Mouse (Mus musculus): ENCODE data around the gene 4930402F06Rik. TPM values are rescaled to one million over a fixed set of nuclear protein-coding genes. Genes with fewer than 3 reads are reported as not detected.
A peak's percentile ranks its signal among the peaks of the same experiment; 100 is the strongest.

4930402F06Rik gene
- polyA plus RNA-seq, 2 experiments: not detected

- no peak overlapping the region for H3K27ac ChIP-seq (replicated peaks; ENCODE audit: low read depth, low read length)
- ATAC-seq (ENCODE audit: low FRiP score, low read depth): no peak
- H3K9ac ChIP-seq (ENCODE audit: low read depth, low read length, severe bottlenecking): no peak overlapping the region
- H3K36me3 ChIP-seq (ENCODE audit: control insufficient read depth, insufficient read depth, low read length): no peaks in the 10 kb centered on the region
- H3K4me1 ChIP-seq (ENCODE audit: control insufficient read depth, insufficient read depth, low read length): no peaks in the 10 kb centered on the region; the same call in 1 of the 2 replicates
- no peak for DNase-seq (ENCODE audit: low spot score)
- no peaks in the 10 kb centered on the region for H3K27me3 ChIP-seq (ENCODE audit: control insufficient read depth, insufficient read depth, low read length)
- WGBS: 43% methylated on average over 9 of the region's 9 CpGs
- no peak overlapping the region for H3K4me3 ChIP-seq (replicated peaks; ENCODE audit: low read length)
- no peak for TF ChIP-seq POLR2A (IDR thresholded peaks at IDR 0.05; ENCODE audit: borderline replicate concordance, extremely low read depth, insufficient read depth, insufficient read length)
- 0 out of 2 replicates have a peak, but pooled peaks cover 5% of the 10 kb centered on the region for H3K9me3 ChIP-seq (ENCODE audit: control insufficient read depth, low read length)
- no peak overlapping the region for H3K4me2 ChIP-seq (replicated peaks; ENCODE audit: low read depth, low read length, severe bottlenecking)
Observed at GRCm38 (mm10) chr2:35385441-35385871, 11.5 kb downstream of the 4930402F06Rik start.

- no peak overlapping the region for H3K9ac ChIP-seq (ENCODE audit: low read depth, low read length, severe bottlenecking)
- no peak overlapping the region for H3K4me2 ChIP-seq (replicated peaks; ENCODE audit: low read depth, low read length, severe bottlenecking)
- no peak overlapping the region for H3K27ac ChIP-seq (replicated peaks; ENCODE audit: low read depth, low read length)
- no peaks in the 10 kb centered on the region for H3K4me1 ChIP-seq (ENCODE audit: control insufficient read depth, insufficient read depth, low read length)
- no peaks in the 10 kb centered on the region for H3K36me3 ChIP-seq (ENCODE audit: control insufficient read depth, insufficient read depth, low read length)
- no peak for ATAC-seq (ENCODE audit: low FRiP score, low read depth)
- no peak for DNase-seq (ENCODE audit: low spot score)
- no peak for TF ChIP-seq POLR2A (IDR thresholded peaks at IDR 0.05; ENCODE audit: borderline replicate concordance, extremely low read depth, insufficient read depth, insufficient read length)
- no peaks in the 10 kb centered on the region for H3K9me3 ChIP-seq (ENCODE audit: control insufficient read depth, low read length)
- H3K4me3 ChIP-seq (replicated peaks; ENCODE audit: low read length): no peak overlapping the region
- no peaks in the 10 kb centered on the region for H3K27me3 ChIP-seq (ENCODE audit: control insufficient read depth, insufficient read depth, low read length)
- WGBS: 73% methylated on average over 9 of the region's 9 CpGs
Observed at GRCm38 (mm10) chr2:35379306-35379705, 17.7 kb downstream of the 4930402F06Rik start.

- no peak for ATAC-seq (ENCODE audit: low FRiP score, low read depth)
- DNase-seq (ENCODE audit: low spot score): no peak
- no peaks in the 10 kb centered on the region for H3K4me1 ChIP-seq (ENCODE audit: control insufficient read depth, insufficient read depth, low read length)
- H3K27ac ChIP-seq (replicated peaks; ENCODE audit: low read depth, low read length): no peak overlapping the region
- H3K4me3 ChIP-seq (replicated peaks; ENCODE audit: low read length): no peak overlapping the region
- no peaks in the 10 kb centered on the region for H3K36me3 ChIP-seq (ENCODE audit: control insufficient read depth, insufficient read depth, low read length)
- H3K4me2 ChIP-seq (replicated peaks; ENCODE audit: low read depth, low read length, severe bottlenecking): no peak overlapping the region
- 42% methylated on average over 6 of the region's 6 CpGs for WGBS
- TF ChIP-seq POLR2A (IDR thresholded peaks at IDR 0.05; ENCODE audit: borderline replicate concordance, extremely low read depth, insufficient read depth, insufficient read length): no peak
- no peaks in the 10 kb centered on the region for H3K9me3 ChIP-seq (ENCODE audit: control insufficient read depth, low read length)
- H3K27me3 ChIP-seq (ENCODE audit: control insufficient read depth, insufficient read depth, low read length): no peaks in the 10 kb centered on the region
- H3K9ac ChIP-seq (ENCODE audit: low read depth, low read length, severe bottlenecking): no peak overlapping the region
Observed at GRCm38 (mm10) chr2:35377600-35377999, 19.4 kb downstream of the 4930402F06Rik start.

- Histone ChIP-seq H3K4me3 (replicated peaks; ENCODE audit: low read length) (no peak overlapping the region), H3K36me3 (ENCODE audit: control insufficient read depth, insufficient read depth, low read length) (no peaks in the 10 kb centered on the region), H3K9me3 (ENCODE audit: control insufficient read depth, low read length) (no peaks in the 10 kb centered on the region), H3K4me2 (replicated peaks; ENCODE audit: low read depth, low read length, severe bottlenecking) (no peak overlapping the region), H3K9ac (ENCODE audit: low read depth, low read length, severe bottlenecking) (no peak overlapping the region), H3K4me1 (ENCODE audit: control insufficient read depth, insufficient read depth, low read length) (no peaks in the 10 kb centered on the region), H3K27me3 (ENCODE audit: control insufficient read depth, insufficient read depth, low read length) (no peaks in the 10 kb centered on the region), H3K27ac (replicated peaks; ENCODE audit: low read depth, low read length) (no peak overlapping the region)
- ATAC-seq (ENCODE audit: low FRiP score, low read depth): no peak
- peak; percentile 38 for DNase-seq (ENCODE audit: low spot score)
- no peak for TF ChIP-seq POLR2A (IDR thresholded peaks at IDR 0.05; ENCODE audit: borderline replicate concordance, extremely low read depth, insufficient read depth, insufficient read length)
- 14% methylated on average over 3 of the region's 3 CpGs for WGBS
Observed at GRCm38 (mm10) chr2:35373003-35373402, 24.0 kb downstream of the 4930402F06Rik start.

- Histone ChIP-seq H3K9ac (ENCODE audit: low read depth, low read length, severe bottlenecking) (no peak overlapping the region), H3K9me3 (ENCODE audit: control insufficient read depth, low read length) (no peaks in the 10 kb centered on the region), H3K27me3 (ENCODE audit: control insufficient read depth, insufficient read depth, low read length) (no peaks in the 10 kb centered on the region), H3K27ac (replicated peaks; ENCODE audit: low read depth, low read length) (no peak overlapping the region), H3K4me3 (replicated peaks; ENCODE audit: low read length) (no peak overlapping the region), H3K4me1 (ENCODE audit: control insufficient read depth, insufficient read depth, low read length) (no peaks in the 10 kb centered on the region), H3K4me2 (replicated peaks; ENCODE audit: low read depth, low read length, severe bottlenecking) (no peak overlapping the region), H3K36me3 (ENCODE audit: control insufficient read depth, insufficient read depth, low read length) (no peaks in the 10 kb centered on the region)
- TF ChIP-seq POLR2A (IDR thresholded peaks at IDR 0.05; ENCODE audit: borderline replicate concordance, extremely low read depth, insufficient read depth, insufficient read length): no peak
- ATAC-seq (ENCODE audit: low FRiP score, low read depth): no peak
- no peak for DNase-seq (ENCODE audit: low spot score)
Observed at GRCm38 (mm10) chr2:35370686-35371085, 26.3 kb downstream of the 4930402F06Rik start.

GRCm38 (mm10) chr2:35367629-35368028 lies 29.3 kb downstream of the 4930402F06Rik start, which contains the start of gene 4930568D16Rik:
Gene 4930568D16Rik (minus strand): TSS chr2:35367729.
- no peaks in the 10 kb centered on the region for H3K36me3 ChIP-seq (ENCODE audit: control insufficient read depth, insufficient read depth, low read length)
- no peaks in the 10 kb centered on the region for H3K27me3 ChIP-seq (ENCODE audit: control insufficient read depth, insufficient read depth, low read length)
- no peak within 1 kb of the TSS for H3K9ac ChIP-seq (ENCODE audit: low read depth, low read length, severe bottlenecking)
- no peak within 1 kb of the TSS for H3K4me2 ChIP-seq (replicated peaks; ENCODE audit: low read depth, low read length, severe bottlenecking)
- 0 out of 2 replicates have a peak, but pooled peaks cover 3% of the 10 kb centered on the region for H3K9me3 ChIP-seq (ENCODE audit: control insufficient read depth, low read length)
- no peaks in the 10 kb centered on the region for H3K4me1 ChIP-seq (ENCODE audit: control insufficient read depth, insufficient read depth, low read length)
- no peak within 1 kb of the TSS for H3K4me3 ChIP-seq (replicated peaks; ENCODE audit: low read length)
- ATAC-seq (ENCODE audit: low FRiP score, low read depth) (no peak), DNase-seq (ENCODE audit: low spot score) (no peak)
- TF ChIP-seq POLR2A (IDR thresholded peaks at IDR 0.05; ENCODE audit: borderline replicate concordance, extremely low read depth, insufficient read depth, insufficient read length): no peak
- WGBS: 69% methylated on average over 2 of the region's 2 CpGs
- no peak within 1 kb of the TSS for H3K27ac ChIP-seq (replicated peaks; ENCODE audit: low read depth, low read length)

Data from limb, embryonic 14.5 days (tissue).